Mouse (Mus musculus) kidney, postnatal 25 days (tissue): ENCODE results near the gene Ccdc88c.
A peak's percentile ranks its signal among the peaks of the same experiment; 100 is the strongest.

ENCODE experiments used
- DNase-seq, 2 experiments: peaks; one replicate each; pipeline ENCODE4 v3.0.0; 2021; ENCODE audit warnings: mixed read lengths in 2 of 2

Ccdc88c gene

GRCm38 (mm10) chr12:100996378-100996898 lies 32.4 kb downstream of the Ccdc88c start:
- peak; percentile 32 to 77 for DNase-seq

GRCm38 (mm10) chr12:100995607-100996377 lies 33.1 kb downstream of the Ccdc88c start:
- DNase-seq: peak; percentile 67 to 83

GRCm38 (mm10) chr12:100994140-100995015 lies 34.5 kb downstream of the Ccdc88c start:
- DNase-seq: no peak

GRCm38 (mm10) chr12:100993146-100993545 lies 35.7 kb downstream of the Ccdc88c start:
- no peak for DNase-seq

- DNase-seq: no peak
Observed at GRCm38 (mm10) chr12:100992505-100992904, 36.4 kb downstream of the Ccdc88c start.

GRCm38 (mm10) chr12:100991119-100991518 lies 37.7 kb downstream of the Ccdc88c start:
- DNase-seq: no peak

GRCm38 (mm10) chr12:100990291-100990690 lies 38.6 kb downstream of the Ccdc88c start:
- DNase-seq: no peak

- no peak for DNase-seq
Observed at GRCm38 (mm10) chr12:100989780-100990288, 39.0 kb downstream of the Ccdc88c start.

GRCm38 (mm10) chr12:100988324-100989130 lies 40.3 kb downstream of the Ccdc88c start:
- DNase-seq: no peak

- DNase-seq: no peak
Observed at GRCm38 (mm10) chr12:100986423-100986822, 42.4 kb downstream of the Ccdc88c start.

GRCm38 (mm10) chr12:100985793-100986157 lies 43.1 kb downstream of the Ccdc88c start:
- no peak for DNase-seq

GRCm38 (mm10) chr12:100985050-100985792 lies 43.6 kb downstream of the Ccdc88c start:
- DNase-seq: no peak

GRCm38 (mm10) chr12:100983565-100983964 lies 45.3 kb downstream of the Ccdc88c start:
- no peak for DNase-seq

GRCm38 (mm10) chr12:100982217-100982616 lies 46.6 kb downstream of the Ccdc88c start:
- no peak for DNase-seq

GRCm38 (mm10) chr12:100980551-100981008 lies 48.3 kb downstream of the Ccdc88c start:
- no peak for DNase-seq

- no peak for DNase-seq
Observed at GRCm38 (mm10) chr12:100979616-100980015, 49.2 kb downstream of the Ccdc88c start.

GRCm38 (mm10) chr12:100977958-100978725 lies 50.7 kb downstream of the Ccdc88c start:
- DNase-seq: no peak

- DNase-seq: no peak
Observed at GRCm38 (mm10) chr12:100977551-100977950, 51.3 kb downstream of the Ccdc88c start.

- no peak for DNase-seq
Observed at GRCm38 (mm10) chr12:100969808-100970207, 59.0 kb downstream of the Ccdc88c start.

- DNase-seq: no peak
Observed at GRCm38 (mm10) chr12:100967383-100967782, 61.5 kb downstream of the Ccdc88c start.

GRCm38 (mm10) chr12:100966253-100966652 lies 62.6 kb downstream of the Ccdc88c start:
- no peak for DNase-seq
